Mouse (Mus musculus): ENCODE results near the gene Arel1.

Gene Arel1

GRCm38 (mm10) chr12:84907024-84907626 lies 63.6 kb downstream of the Arel1 start:
- no peak for DNase-seq (ENCODE audit: low read depth)

GRCm38 (mm10) chr12:84904399-84904798 lies 66.3 kb downstream of the Arel1 start:
- DNase-seq (ENCODE audit: low read depth) = no peak

GRCm38 (mm10) chr12:84900317-84900716 lies 70.4 kb downstream of the Arel1 start:
- DNase-seq (ENCODE audit: low read depth) = no peak

- DNase-seq (ENCODE audit: low read depth) = no peak
Observed at GRCm38 (mm10) chr12:84897322-84897721, 73.4 kb downstream of the Arel1 start.

- DNase-seq (ENCODE audit: low read depth) = no peak
Observed at GRCm38 (mm10) chr12:84896235-84896634, 74.5 kb downstream of the Arel1 start.

- no peak for DNase-seq (ENCODE audit: low read depth)
Observed at GRCm38 (mm10) chr12:84893648-84894628, 76.8 kb downstream of the Arel1 start.

GRCm38 (mm10) chr12:84890289-84890688 lies 80.4 kb downstream of the Arel1 start:
- DNase-seq (ENCODE audit: low read depth) = no peak

- DNase-seq (ENCODE audit: low read depth) = no peak
Observed at GRCm38 (mm10) chr12:84885107-84885876, 85.4 kb downstream of the Arel1 start.

- no peak for DNase-seq (ENCODE audit: low read depth)
Observed at GRCm38 (mm10) chr12:84884423-84885076, 86.2 kb downstream of the Arel1 start.

- no peak for DNase-seq (ENCODE audit: low read depth)
Observed at GRCm38 (mm10) chr12:84882796-84883195, 87.9 kb downstream of the Arel1 start.

- no peak for DNase-seq (ENCODE audit: low read depth)
Observed at GRCm38 (mm10) chr12:84880091-84880490, 90.6 kb downstream of the Arel1 start.

- peak; percentile 81 for DNase-seq (ENCODE audit: low read depth)
Observed at GRCm38 (mm10) chr12:84876481-84877121, 94.1 kb downstream of the Arel1 start, which contains the start of gene Ltbp2. TSS of gene Ltbp2 (minus strand) at chr12:84876532.

GRCm38 (mm10) chr12:84875761-84876480 lies 94.8 kb downstream of the Arel1 start:
- DNase-seq (ENCODE audit: low read depth) = no peak

GRCm38 (mm10) chr12:84873434-84873833 lies 97.3 kb downstream of the Arel1 start:
- peak; percentile 27 for DNase-seq (ENCODE audit: low read depth)

GRCm38 (mm10) chr12:84872310-84872709 lies 98.4 kb downstream of the Arel1 start:
- DNase-seq (ENCODE audit: low read depth) = no peak

Data from c-Kit-positive CD71-positive TER-119-negative erythroid progenitor cells, embryonic 14.5 days (primary cell).